ENCODE assay signal across 10 mouse cellular contexts in the genomic region with DNA sequence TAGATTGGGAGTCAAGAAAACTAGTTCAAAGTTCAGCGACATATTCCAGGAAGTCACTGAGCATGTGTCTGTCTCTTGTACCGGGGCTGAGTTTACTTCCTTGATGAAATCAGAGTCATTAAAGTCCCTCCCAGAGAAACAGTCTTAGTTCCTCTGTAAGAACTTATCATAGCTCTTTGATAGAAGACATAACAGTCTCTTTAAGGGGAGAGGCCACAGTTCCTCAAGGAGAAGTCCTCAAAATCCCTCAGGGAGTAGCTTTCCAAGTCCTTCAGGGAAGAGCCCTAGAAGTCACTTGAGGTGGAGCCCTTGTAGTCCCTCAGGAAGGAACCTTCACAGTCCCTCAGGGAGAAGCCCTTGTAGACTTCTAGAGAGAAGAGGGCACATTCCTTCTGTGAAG. TPM values are rescaled to one million over a fixed set of nuclear protein-coding genes. Genes with fewer than 3 reads are reported as not detected.
DNase-seq lines count a peak whose midpoint lies in the region; ATAC-seq lines count a peak whose summit lies in the region.
"Had no signal": no experiment of that assay in that cellular context is flagged by ENCODE, and none has a peak within 500 bp of the region (broad histone marks: within the 10 kb centered on the region; RNA-seq: fewer than 3 reads in every experiment).

No protein-coding gene starts in this region.

- peak overlapping the region; percentile 87 for H3K27ac ChIP-seq in brown adipose tissue, adult 24 weeks (replicated peaks; ENCODE audit: low read depth, low read length)

- DNase-seq in kidney, adult 9 months = peak; percentile 12
- no peak for DNase-seq in kidney, adult 18-20 months
- DNase-seq in CD4-positive helper T cell, adult 2 months (ENCODE audit: low read depth, low spot score) = peak; percentile 29
- peak; percentile 51 for DNase-seq in lung, postnatal 36 days
- DNase-seq in urinary bladder, adult 2 months (ENCODE audit: low spot score) = no peak
- no peak for DNase-seq in adrenal gland, adult 18-20 months (ENCODE audit: low spot score in 2 of 2)
- DNase-seq: gastrocnemius, postnatal 25 days; kidney, adult 11 months had no signal

- peaks cover 7% of the 10 kb centered on the region; the same call in 1 of the 2 replicates for H3K4me1 ChIP-seq in brown adipose tissue, adult 24 weeks (ENCODE audit: control insufficient read depth, insufficient read depth, insufficient read length, low read length)

- no peak for ATAC-seq in frontal cortex, adult (ENCODE audit: low TSS enrichment)

- H3K4me3 ChIP-seq in brown adipose tissue, adult 24 weeks (ENCODE audit: insufficient read depth, low read depth, low read length) = peak overlapping the region; percentile 64; the same call in 1 of the 2 replicates

RNA-seq across cellular contexts. Expression of a gene that starts 0.9 kb away (rescaled TPM):
- polyA plus RNA-seq in brown adipose tissue, adult 24 weeks (2012; ENCODE audit: insufficient read depth, insufficient read length, missing spikeins) = 5.0 and 6.7 TPM in 2 replicates
- 29.2 and 32.5 TPM in 2 replicates for polyA plus RNA-seq in urinary bladder, adult 2 months (2012; rRNA removed)
- total RNA-seq in adrenal gland, adult 18-20 months (2021) = 10 to 100 TPM; 15.1 to 19.4 TPM

RNA-seq across cellular contexts. Expression of a gene that starts 34.2 kb away (rescaled TPM):
- not detected in 2 replicates for polyA plus RNA-seq in brown adipose tissue, adult 24 weeks (2012; ENCODE audit: insufficient read depth, insufficient read length, missing spikeins)
- polyA plus RNA-seq in urinary bladder, adult 2 months (2012; rRNA removed) = 0.06 and 0.10 TPM in 2 replicates
- total RNA-seq in adrenal gland, adult 18-20 months (2021) = under 1 TPM in 1 of 2 experiments, not detected in 1; 0.13 TPM
- total RNA-seq: gastrocnemius, postnatal 25 days had no signal

RNA-seq across cellular contexts. Expression of a gene that starts 43.2 kb away (rescaled TPM):
- polyA plus RNA-seq in brown adipose tissue, adult 24 weeks (2012; ENCODE audit: insufficient read depth, insufficient read length, missing spikeins) = 13.1 and 18.8 TPM in 2 replicates
- 13.2 and 13.7 TPM in 2 replicates for polyA plus RNA-seq in urinary bladder, adult 2 months (2012; rRNA removed)
- total RNA-seq in adrenal gland, adult 18-20 months (2021) = 10 to 100 TPM; 25.5 to 33.3 TPM

Comparison
In these comparisons a context has a peak if more than half of its experiments do, and no peak if none do; other contexts are left out.
1. DNase-seq: peak in kidney, adult 9 months (single experiment), CD4-positive helper T cell, adult 2 months (single experiment) and lung, postnatal 36 days (single experiment); none in kidney, adult 18-20 months (single experiment), urinary bladder, adult 2 months (single experiment) and adrenal gland, adult 18-20 months (0 of 2).